Mouse (Mus musculus): ENCODE results near the gene Zmym2. TPM values are rescaled to one million over a fixed set of nuclear protein-coding genes. Genes with fewer than 3 reads are reported as not detected.

Gene Zmym2
- total RNA-seq (2014; fragmentation: Nextera tagmentation) (58.6 and 64.5 TPM in 2 replicates), total RNA-seq (2017) (31.7 and 33.8 TPM in 2 replicates)

DNA sequence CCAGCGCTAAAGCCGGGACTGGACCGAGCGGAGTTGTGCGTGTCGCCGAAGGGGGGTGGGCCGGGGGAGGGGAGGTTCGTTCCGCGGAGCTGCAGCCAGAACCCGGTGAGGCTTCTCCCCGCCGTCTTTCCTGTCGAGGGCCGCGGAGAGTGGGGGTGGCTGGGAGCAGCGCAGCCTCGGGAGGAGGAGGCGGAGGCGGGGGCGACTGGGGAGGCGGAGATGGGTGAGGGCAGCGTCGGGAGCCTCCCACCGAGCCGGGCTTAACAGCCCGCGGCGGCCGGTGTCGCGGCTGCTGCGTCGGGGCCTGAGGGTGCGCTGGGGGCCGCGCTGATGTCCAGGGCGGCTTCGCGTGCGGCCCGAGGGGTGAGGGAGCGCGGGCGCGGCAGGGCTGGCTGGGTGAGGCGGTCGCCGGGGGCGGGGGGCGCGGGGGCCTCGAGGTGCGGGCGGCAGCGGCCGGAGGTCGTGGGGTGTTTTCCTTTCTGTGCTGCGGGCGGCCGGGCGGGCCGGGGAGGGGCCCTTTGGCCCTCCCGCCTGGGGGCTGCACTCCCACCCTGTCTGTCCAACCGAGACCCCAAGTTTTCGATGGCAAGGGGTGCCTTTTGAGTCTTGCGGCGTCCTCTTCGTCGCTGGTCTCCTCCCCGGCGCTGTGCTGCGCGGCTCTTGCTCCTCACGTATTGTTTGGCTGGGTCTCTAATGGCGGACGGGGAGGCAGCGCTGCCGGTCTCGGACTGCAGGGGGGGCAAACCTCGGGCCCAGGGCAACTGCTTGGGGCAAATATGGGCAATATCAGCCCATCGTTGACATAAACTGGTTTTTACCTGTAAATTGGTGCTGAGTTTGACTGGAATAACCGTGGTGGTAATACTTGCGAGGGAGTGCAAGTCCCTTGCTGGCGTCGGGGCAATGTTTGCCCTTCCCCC lies at the start of gene Zmym2:
Gene Zmym2 (plus strand): TSS at position 60 of the 920 bp plus-strand sequence.
- peak; percentile 29 for ATAC-seq (replicated peaks; ENCODE audit: poor library complexity, severe bottlenecking)

- no peak for ATAC-seq (replicated peaks; ENCODE audit: poor library complexity, severe bottlenecking)
Measured at GRCm38 (mm10) chr14:56844033-56844432, 42.4 kb upstream of the Zmym2 start.

- ATAC-seq (replicated peaks; ENCODE audit: poor library complexity, severe bottlenecking): no peak
Measured at GRCm38 (mm10) chr14:56844507-56844906, 41.9 kb upstream of the Zmym2 start.

- no peak for ATAC-seq (replicated peaks; ENCODE audit: poor library complexity, severe bottlenecking)
Measured at GRCm38 (mm10) chr14:56848322-56848721, 38.1 kb upstream of the Zmym2 start.

- peak; percentile 25; the same call in 1 of the 2 replicates for ATAC-seq (replicated peaks; ENCODE audit: poor library complexity, severe bottlenecking)
Measured at GRCm38 (mm10) chr14:56849681-56850080, 36.8 kb upstream of the Zmym2 start.

DNA sequence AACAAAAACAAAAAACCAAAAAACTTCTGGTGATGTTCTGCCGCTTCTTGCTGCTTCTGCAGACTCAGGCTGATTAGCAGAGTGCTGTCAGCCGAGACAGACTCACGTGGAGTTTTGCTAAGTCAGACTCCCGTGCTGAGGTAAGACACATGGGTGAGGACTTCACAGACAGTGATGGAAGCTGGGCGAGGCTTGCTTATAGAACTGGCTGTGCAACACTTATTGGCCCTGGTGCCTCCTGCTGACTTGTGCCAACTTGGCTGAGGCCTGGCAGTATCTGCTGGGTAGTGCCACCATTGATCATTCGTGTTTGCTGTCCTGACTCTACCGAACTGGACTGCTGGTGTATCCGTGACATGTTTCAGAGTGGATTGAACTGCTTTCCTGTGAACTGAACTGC lies 22.4 kb upstream of the Zmym2 start:
- ATAC-seq (replicated peaks; ENCODE audit: poor library complexity, severe bottlenecking): no peak

DNA sequence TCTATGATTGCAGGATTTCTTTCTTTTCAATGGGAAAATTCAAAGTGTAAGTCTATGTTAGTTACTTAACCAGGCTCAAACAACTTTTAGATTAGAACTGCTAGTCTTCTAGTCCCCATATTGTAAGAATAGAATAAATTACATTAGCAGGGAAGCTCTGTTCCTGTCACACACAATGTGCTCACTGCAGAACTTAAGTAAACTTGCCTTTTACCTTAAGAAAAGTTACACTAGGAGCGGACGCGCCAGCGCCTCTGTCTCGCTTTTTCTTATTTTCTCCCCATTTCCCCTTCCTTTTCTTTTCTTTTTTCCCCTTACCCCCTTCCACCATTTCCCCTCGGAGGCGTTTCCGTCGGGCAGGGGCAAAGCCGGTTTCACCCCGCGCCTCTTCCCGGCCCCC lies 21.8 kb upstream of the Zmym2 start:
- ATAC-seq (replicated peaks; ENCODE audit: poor library complexity, severe bottlenecking): no peak

DNA sequence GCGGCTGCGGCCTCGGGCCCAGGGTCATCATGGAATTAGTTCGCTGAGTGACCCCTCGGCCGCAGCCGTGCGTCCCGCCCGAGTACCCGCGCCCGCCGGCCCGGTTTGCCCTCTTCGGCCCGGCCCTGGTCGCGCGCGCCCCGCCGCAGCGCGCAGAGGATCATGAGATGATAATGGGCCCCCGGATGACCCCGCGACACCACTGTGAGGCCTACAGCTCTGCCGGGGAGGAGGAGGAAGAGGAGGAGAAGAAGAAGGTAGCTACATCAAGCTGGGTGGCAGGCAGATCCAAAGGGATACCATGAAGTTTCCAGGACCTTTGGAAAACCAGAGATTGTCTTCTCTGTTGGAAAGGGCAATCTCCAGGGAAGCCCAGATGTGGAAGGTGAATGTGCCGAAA lies 21.3 kb upstream of the Zmym2 start:
- 0 out of 2 replicates have a peak, but pooled peaks have one; percentile 30 for ATAC-seq (replicated peaks; ENCODE audit: poor library complexity, severe bottlenecking)

GRCm38 (mm10) chr14:56873525-56873924 lies 12.9 kb upstream of the Zmym2 start:
- no peak for ATAC-seq (replicated peaks; ENCODE audit: poor library complexity, severe bottlenecking)

GRCm38 (mm10) chr14:56875586-56876159 lies 10.8 kb upstream of the Zmym2 start:
- ATAC-seq (replicated peaks; ENCODE audit: poor library complexity, severe bottlenecking): no peak

- ATAC-seq (replicated peaks; ENCODE audit: poor library complexity, severe bottlenecking): no peak
Measured at GRCm38 (mm10) chr14:56881271-56881670, 5.2 kb upstream of the Zmym2 start.

DNA sequence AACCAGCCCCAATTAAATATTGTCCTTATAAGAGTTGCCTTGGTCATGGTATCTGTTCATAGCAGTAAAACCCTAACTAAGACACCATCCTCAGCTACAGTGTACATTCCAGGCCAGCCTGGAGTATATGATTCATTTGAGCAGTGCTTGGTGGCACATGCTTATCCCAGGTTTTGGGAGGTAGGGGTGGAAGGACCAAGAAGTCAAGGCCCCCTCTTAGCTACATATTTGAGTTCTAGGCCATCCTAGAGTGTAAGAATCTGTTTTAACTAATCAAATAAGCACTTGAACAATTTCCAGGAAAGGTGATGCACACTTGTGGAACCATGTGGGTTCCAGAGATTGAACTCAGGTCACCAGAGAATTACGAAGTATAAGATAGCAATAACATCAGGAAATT lies 3.0 kb upstream of the Zmym2 start:
- no peak for ATAC-seq (replicated peaks; ENCODE audit: poor library complexity, severe bottlenecking)

DNA sequence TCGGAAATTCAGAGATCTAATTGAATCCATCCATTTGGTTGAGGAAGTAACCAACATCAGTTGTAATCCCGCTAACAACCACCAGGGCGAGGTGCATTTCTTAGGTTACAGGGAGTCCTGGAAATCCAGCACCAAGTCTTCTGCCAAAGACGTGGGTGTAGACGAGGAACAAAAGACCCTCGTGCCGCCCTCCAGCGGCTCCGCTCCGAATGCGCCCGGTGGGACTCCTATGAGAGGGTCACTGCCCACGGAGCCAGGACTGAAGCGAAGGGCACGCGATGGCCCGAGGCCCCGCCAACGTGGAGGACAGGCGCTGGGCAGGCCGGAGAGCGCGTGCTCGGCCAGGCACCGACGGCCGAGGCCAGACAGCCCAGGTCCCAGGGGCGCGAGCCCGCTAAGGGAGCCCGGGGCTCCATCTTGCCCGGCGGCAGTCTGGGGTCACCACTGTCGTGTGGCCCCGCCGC lies 1.1 kb upstream of the Zmym2 start:
- ATAC-seq (replicated peaks; ENCODE audit: poor library complexity, severe bottlenecking): peak; percentile 26

DNA sequence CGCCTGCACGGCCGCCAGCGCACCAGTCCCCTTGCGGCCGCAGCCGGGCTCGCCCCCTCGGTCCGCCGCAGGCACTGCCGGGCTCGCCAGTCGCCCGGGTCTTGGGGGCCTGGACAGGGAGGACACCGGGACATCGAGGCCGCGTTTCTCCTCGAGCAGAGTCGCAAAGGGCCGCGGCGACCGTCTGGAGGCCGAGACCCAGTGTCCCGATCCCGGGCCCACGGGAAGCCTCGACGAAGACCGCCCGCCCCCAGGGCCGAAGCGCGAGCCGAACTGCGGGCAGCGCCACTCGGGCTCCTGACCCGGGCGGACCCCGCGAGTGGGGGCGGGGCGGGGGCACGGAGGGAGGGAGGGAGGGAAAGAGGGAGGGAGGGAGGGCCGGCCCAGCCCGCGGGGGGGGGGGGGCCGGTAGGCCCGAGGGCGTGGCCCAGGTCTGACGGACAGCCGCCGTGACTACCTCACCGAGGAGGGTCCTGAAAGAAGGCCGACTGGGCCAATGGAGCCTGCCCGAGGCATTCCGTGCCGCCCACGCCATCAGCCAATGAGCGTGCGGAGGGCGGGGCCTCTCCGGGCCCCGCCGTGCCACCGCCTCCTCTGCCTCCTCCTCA lies 363 bp upstream of the Zmym2 start:
- ATAC-seq (replicated peaks; ENCODE audit: poor library complexity, severe bottlenecking): peak; percentile 81

GRCm38 (mm10) chr14:56887514-56887880 lies 1.0 kb downstream of the Zmym2 start:
- ATAC-seq (replicated peaks; ENCODE audit: poor library complexity, severe bottlenecking): no peak

DNA sequence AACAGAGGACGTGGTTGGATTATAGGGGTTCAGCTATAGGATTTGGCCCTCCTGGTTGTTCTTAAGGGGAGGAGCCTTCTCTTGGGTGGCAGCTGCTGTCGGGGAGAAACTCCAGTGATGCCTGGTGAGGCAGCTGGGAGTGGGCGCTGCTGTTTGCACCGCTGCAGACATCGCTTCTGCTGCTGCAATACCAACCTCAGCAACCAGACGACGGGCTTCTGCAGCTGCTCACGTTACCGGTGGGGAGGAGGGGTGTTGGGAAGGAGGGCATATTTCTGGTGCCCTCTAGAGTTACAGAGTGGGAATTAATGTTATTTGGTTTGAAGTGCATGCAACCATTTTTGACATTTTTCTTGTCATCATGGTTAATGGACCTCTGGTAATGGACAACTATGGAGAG lies 1.4 kb downstream of the Zmym2 start:
- peak; percentile 65 for ATAC-seq (replicated peaks; ENCODE audit: poor library complexity, severe bottlenecking)

GRCm38 (mm10) chr14:56888416-56888815 lies 2.0 kb downstream of the Zmym2 start:
- no peak for ATAC-seq (replicated peaks; ENCODE audit: poor library complexity, severe bottlenecking)

GRCm38 (mm10) chr14:56894417-56894816 lies 8.0 kb downstream of the Zmym2 start:
- no peak for ATAC-seq (replicated peaks; ENCODE audit: poor library complexity, severe bottlenecking)

DNA sequence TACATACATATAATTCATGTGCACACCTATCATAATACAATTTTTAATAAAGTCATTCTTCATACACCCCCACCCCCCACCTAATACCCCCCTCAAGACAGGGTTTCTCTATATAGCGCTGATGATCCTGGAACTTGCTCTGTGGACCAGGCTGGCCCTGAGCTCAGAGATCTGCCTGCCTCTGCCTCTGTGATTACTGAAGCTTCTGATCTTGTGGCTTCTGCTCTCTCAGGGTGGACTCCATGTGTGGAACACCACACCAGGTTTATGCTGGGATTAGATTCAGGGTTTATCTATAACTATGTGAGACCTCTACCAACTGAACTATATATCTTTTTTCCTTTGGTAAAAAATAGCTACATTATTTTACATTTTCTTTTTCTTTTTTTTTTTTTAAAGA lies 10.1 kb downstream of the Zmym2 start:
- ATAC-seq (replicated peaks; ENCODE audit: poor library complexity, severe bottlenecking): no peak

DNA sequence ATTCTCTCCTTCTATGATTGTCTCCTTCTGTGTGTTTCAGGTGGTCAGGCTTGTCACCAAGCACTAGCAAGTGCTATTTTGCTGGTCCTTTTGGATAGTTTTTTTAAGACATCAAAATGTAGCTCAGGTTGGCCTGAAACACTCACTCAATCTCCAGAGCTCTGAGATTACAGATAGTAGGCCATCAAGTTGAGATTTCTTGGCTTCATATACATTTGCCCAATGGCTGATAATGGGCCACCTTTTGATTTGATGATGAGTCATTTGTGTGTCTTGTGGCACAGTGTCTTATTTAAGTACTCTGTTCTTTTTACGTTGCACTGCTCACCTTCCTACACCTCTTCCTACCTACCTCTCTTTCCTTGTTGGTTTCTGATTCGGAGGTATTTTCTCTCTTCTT lies 11.0 kb downstream of the Zmym2 start:
- no peak for ATAC-seq (replicated peaks; ENCODE audit: poor library complexity, severe bottlenecking)

- no peak for ATAC-seq (replicated peaks; ENCODE audit: poor library complexity, severe bottlenecking)
Measured at GRCm38 (mm10) chr14:56899656-56900055, 13.2 kb downstream of the Zmym2 start.

All from granulocyte monocyte progenitor cell, adult 5-6 weeks (primary cell).